Mouse (Mus musculus): ENCODE results near the gene Ddx55.

Gene Ddx55

DNA sequence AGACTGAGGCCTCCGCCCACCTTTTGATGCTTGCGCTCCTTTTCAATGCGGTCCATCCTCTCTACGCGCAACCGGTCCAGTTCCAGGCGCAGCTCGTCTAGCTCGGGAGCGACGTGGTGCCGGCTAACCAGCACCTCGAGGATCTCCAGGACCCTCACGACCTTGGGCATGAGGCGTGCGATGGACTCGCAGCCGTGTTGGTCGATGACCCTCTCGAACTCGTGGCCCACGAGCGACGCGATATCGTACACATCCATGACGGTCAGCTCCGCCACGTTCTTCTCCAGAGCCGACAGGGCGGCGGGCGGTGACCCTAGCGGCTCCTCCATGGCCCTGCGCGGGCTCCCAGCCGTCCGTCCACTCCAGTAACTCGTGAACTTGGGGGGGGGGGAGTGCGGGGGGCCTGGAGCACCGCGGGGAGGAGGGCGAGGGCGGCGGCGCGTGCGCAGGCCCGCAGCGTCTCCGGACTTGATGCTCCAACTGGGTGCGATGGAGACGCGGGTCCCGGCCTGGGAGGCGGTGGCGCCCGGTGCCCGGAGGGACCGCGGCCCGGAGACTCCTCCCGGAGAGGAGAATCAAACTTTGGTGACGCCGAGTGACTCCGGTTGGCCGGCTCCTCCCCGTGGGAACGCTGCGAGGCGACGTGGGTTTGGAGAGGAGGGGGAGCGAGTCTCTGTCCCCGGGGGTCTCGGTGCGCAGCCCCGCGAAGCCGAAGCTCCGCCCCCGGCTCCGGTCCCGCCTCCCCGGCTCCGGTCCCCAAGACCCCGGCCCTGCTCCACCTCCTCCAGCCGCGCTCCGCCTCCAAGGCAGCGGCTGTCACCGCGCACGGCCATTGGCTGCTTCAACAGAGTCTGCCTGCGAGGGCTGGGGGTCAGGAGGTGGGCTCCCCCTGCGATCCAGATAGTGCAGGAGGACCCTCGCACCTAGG is 21.7 kb upstream of the Ddx55 start, which contains the start of gene Rilpl1:
Gene Rilpl1, minus strand, starts transcription at position 737 of the 928 bp plus-strand sequence.
- peaks cover 66% of the 10 kb centered on the region for H3K4me1 ChIP-seq (replicated peaks; ENCODE audit: low read depth, low read length)
- peaks cover 4% of the 10 kb centered on the region; the same call in 1 of the 2 replicates for H3K36me3 ChIP-seq (ENCODE audit: insufficient read depth, low read length)
- TF ChIP-seq POU5F1 (IDR thresholded peaks at IDR 0.05; ENCODE audit: borderline replicate concordance, low read length), result no peak
- no peak for TF ChIP-seq CTCF (conservative IDR thresholded peaks at IDR 0.05; ENCODE audit: low read length)
- TF ChIP-seq NANOG (IDR thresholded peaks at IDR 0.05; ENCODE audit: borderline replicate concordance, low read length), result no peak
- H3K4me3 ChIP-seq (replicated peaks; ENCODE audit: low read length), result peak within 1 kb of the TSS; percentile 90
- peaks cover 4% of the 10 kb centered on the region; the same call in 1 of the 2 replicates for H3K27me3 ChIP-seq (ENCODE audit: insufficient read depth, low read length)
- no peaks in the 10 kb centered on the region for H3K9me3 ChIP-seq (ENCODE audit: low read length)

DNA sequence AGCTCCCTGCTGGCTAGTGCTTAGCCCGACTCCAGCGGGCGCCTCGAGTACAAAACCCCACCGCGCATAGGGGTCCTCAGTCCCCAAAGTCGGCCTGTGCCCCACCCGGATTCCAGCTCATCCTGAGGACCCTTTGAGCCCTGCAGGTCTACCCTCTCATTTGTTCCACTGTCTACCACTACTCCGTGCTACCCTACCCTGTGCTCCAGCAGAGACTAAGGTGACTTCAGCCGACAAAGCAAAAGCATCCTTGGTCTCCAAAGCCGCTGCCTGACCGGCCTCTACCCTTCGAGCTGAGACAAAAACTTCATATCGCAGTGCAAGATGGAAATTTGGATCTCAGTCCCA is 21.1 kb upstream of the Ddx55 start:
- no peak for TF ChIP-seq POU5F1 (IDR thresholded peaks at IDR 0.05; ENCODE audit: borderline replicate concordance, low read length)
- TF ChIP-seq NANOG (IDR thresholded peaks at IDR 0.05; ENCODE audit: borderline replicate concordance, low read length), result no peak
- no peak for TF ChIP-seq CTCF (conservative IDR thresholded peaks at IDR 0.05; ENCODE audit: low read length)
- Histone ChIP-seq H3K36me3 (ENCODE audit: insufficient read depth, low read length) (no peaks in the 10 kb centered on the region; the same call in 1 of the 2 replicates), H3K4me1 (replicated peaks; ENCODE audit: low read depth, low read length) (peaks cover 68% of the 10 kb centered on the region), H3K9me3 (ENCODE audit: low read length) (no peaks in the 10 kb centered on the region), H3K27me3 (ENCODE audit: insufficient read depth, low read length) (peaks cover 4% of the 10 kb centered on the region; the same call in 1 of the 2 replicates), H3K4me3 (replicated peaks; ENCODE audit: low read length) (peak overlapping the region; percentile 90)

DNA sequence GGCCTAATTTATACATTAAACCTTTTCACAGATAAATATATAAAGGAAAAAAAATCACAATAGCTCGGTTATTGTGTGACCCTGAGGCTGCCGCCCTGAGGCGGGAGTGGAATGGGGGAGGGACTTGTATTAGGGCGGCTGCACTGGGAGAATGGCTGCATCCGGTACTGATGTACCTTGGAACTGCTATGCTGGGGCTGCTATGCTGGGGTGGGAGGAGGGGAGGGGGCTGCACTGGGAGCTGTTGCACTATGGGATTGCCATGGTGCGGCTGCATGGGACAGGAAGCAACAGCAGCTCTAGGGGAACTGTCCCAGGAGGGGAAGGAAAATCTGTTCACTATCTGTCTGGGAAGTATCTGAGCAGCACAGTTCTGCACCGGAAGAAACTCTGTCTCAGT is 20.2 kb upstream of the Ddx55 start:
- Histone ChIP-seq H3K27me3 (ENCODE audit: insufficient read depth, low read length) (peaks cover 4% of the 10 kb centered on the region; the same call in 1 of the 2 replicates), H3K36me3 (ENCODE audit: insufficient read depth, low read length) (no peaks in the 10 kb centered on the region), H3K4me3 (replicated peaks; ENCODE audit: low read length) (peak overlapping the region; percentile 90; the same call in 1 of the 2 replicates), H3K9me3 (ENCODE audit: low read length) (no peaks in the 10 kb centered on the region), H3K4me1 (replicated peaks; ENCODE audit: low read depth, low read length) (peaks cover 69% of the 10 kb centered on the region)
- no peak for TF ChIP-seq CTCF (conservative IDR thresholded peaks at IDR 0.05; ENCODE audit: low read length)
- TF ChIP-seq NANOG (IDR thresholded peaks at IDR 0.05; ENCODE audit: borderline replicate concordance, low read length), result no peak
- TF ChIP-seq POU5F1 (IDR thresholded peaks at IDR 0.05; ENCODE audit: borderline replicate concordance, low read length), result no peak

DNA sequence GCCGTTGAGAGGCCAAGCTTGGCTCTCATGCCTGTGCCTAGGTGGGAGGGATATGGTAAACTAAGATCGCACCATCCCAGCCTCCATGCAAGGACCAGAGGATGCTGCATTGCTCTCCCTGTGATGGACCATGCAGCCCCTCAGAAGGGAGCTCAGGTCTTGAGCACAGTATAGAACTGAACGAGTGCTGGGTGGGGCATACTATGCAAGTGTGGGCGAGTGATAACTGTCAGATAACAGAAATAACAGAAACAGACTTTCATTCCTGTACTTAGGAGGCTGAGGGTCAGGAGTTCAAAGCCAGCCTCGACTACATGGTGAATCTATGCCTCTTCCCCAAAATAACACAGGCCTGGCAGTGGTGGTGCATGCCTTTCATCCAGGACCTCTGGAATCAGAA is 17.6 kb upstream of the Ddx55 start:
- H3K9me3 ChIP-seq (ENCODE audit: low read length), result no peaks in the 10 kb centered on the region
- H3K4me3 ChIP-seq (replicated peaks; ENCODE audit: low read length), result no peak overlapping the region
- TF ChIP-seq NANOG (IDR thresholded peaks at IDR 0.05; ENCODE audit: borderline replicate concordance, low read length), result no peak
- TF ChIP-seq POU5F1 (IDR thresholded peaks at IDR 0.05; ENCODE audit: borderline replicate concordance, low read length), result no peak
- TF ChIP-seq CTCF (conservative IDR thresholded peaks at IDR 0.05; ENCODE audit: low read length), result no peak
- peaks cover under 1% of the 10 kb centered on the region; the same call in 1 of the 2 replicates for H3K27me3 ChIP-seq (ENCODE audit: insufficient read depth, low read length)
- H3K4me1 ChIP-seq (replicated peaks; ENCODE audit: low read depth, low read length), result peaks cover 56% of the 10 kb centered on the region
- no peaks in the 10 kb centered on the region for H3K36me3 ChIP-seq (ENCODE audit: insufficient read depth, low read length)

DNA sequence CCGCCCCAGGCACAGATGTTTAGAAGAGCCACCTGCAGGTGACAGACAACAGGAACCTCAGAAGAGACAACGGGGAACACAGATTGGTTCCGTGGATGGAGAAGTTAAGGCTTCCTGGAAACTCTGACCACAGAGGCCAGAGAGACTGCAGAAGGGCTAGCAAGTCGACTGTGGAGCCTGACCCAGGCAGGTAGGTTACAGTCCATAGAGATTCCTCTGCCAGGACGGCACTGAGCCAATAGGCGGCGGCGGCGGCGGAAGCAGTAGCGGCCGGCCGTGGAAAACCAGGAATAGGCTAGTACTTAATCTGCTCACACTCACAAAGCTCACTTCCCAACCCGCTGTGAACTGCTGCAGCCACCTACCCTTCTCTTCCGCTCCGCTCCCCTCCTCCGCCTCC is 15.9 kb upstream of the Ddx55 start:
- Histone ChIP-seq H3K4me3 (replicated peaks; ENCODE audit: low read length) (peak overlapping the region; percentile 62), H3K36me3 (ENCODE audit: insufficient read depth, low read length) (no peaks in the 10 kb centered on the region), H3K9me3 (ENCODE audit: low read length) (no peaks in the 10 kb centered on the region), H3K4me1 (replicated peaks; ENCODE audit: low read depth, low read length) (peaks cover 49% of the 10 kb centered on the region), H3K27me3 (ENCODE audit: insufficient read depth, low read length) (no peaks in the 10 kb centered on the region)
- no peak for TF ChIP-seq NANOG (IDR thresholded peaks at IDR 0.05; ENCODE audit: borderline replicate concordance, low read length)
- 0 out of 2 replicates have a peak, but pooled peaks have one; percentile 6 for TF ChIP-seq CTCF (conservative IDR thresholded peaks at IDR 0.05; ENCODE audit: low read length)

DNA sequence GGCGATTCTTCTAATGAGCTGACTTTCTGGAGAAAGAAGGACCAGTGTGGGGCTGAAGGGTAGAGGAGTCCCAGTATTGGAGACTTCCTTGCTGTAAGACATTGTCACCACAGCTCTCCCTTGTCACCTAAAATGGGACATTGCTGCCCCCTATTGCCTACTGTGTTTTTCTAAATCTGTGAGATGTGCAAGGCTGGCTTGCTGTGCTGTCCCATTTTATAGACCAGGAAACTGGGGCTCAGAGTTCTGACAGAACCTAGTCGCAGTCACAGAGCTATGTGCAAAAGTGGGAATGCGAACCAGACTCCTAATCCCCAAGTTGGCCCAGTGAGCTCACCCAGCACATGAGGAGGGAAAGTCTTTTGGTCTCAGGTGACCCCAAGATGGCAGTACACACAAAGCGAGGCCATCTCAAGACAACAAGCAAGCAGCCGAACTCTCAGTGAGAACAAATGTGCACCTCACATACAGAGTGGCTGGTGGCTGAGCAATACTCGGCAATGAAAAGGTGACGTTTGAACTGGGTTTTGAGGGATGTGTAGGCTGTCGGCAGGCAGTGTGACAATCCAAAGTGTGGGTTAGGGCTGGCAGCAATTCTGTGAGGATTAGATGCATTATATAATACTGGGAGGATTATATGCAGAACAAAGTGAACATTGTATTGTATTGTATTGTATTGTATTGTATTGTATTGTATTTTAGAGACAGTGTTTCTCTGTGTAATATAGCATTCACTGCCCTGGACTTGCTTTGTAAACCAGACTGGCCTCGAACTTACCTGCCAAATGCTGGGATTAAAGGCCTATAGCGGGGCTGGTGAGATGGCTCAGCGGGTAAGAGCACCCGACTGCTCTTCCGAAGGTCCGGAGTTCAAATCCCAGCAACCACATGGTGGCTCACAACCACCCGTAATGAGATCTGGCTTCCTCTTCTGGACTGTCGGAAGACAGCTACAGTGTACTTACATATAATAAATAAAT is 13.6 kb upstream of the Ddx55 start:
- Histone ChIP-seq H3K9me3 (ENCODE audit: low read length) (no peaks in the 10 kb centered on the region), H3K4me3 (replicated peaks; ENCODE audit: low read length) (no peak overlapping the region), H3K36me3 (ENCODE audit: insufficient read depth, low read length) (peaks cover 20% of the 10 kb centered on the region), H3K27me3 (ENCODE audit: insufficient read depth, low read length) (no peaks in the 10 kb centered on the region), H3K4me1 (replicated peaks; ENCODE audit: low read depth, low read length) (peaks cover 54% of the 10 kb centered on the region)
- TF ChIP-seq NANOG (IDR thresholded peaks at IDR 0.05; ENCODE audit: borderline replicate concordance, low read length), result no peak
- TF ChIP-seq CTCF (conservative IDR thresholded peaks at IDR 0.05; ENCODE audit: low read length), result peak; percentile 23; the same call in 1 of the 2 replicates
- no peak for TF ChIP-seq POU5F1 (IDR thresholded peaks at IDR 0.05; ENCODE audit: borderline replicate concordance, low read length)

DNA sequence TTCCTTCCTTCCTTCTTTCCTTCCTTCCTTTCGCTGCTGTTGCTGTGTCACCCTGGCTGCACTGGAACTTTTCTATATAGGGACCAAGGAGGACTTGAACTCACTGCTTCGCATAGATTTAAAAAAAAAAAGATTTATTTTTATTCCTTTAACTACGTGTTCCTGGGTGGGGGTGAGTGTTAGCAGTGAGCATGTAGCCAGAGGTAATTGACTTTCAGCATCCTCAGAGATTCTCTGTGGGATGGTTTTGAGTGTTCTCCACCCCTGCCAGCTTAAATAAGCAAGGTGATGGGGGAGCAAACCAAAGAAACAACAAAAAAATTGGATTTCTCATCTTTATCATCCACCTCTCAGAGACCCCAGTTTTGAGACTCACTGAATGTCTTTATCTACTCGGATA is 12.8 kb upstream of the Ddx55 start:
- Histone ChIP-seq H3K4me1 (replicated peaks; ENCODE audit: low read depth, low read length) (peaks cover 62% of the 10 kb centered on the region), H3K4me3 (replicated peaks; ENCODE audit: low read length) (peak overlapping the region; percentile 98), H3K9me3 (ENCODE audit: low read length) (no peaks in the 10 kb centered on the region), H3K27me3 (ENCODE audit: insufficient read depth, low read length) (no peaks in the 10 kb centered on the region), H3K36me3 (ENCODE audit: insufficient read depth, low read length) (peaks cover 28% of the 10 kb centered on the region)
- TF ChIP-seq NANOG (IDR thresholded peaks at IDR 0.05; ENCODE audit: borderline replicate concordance, low read length) (no peak), CTCF (conservative IDR thresholded peaks at IDR 0.05; ENCODE audit: low read length) (no peak), POU5F1 (IDR thresholded peaks at IDR 0.05; ENCODE audit: borderline replicate concordance, low read length) (no peak)

DNA sequence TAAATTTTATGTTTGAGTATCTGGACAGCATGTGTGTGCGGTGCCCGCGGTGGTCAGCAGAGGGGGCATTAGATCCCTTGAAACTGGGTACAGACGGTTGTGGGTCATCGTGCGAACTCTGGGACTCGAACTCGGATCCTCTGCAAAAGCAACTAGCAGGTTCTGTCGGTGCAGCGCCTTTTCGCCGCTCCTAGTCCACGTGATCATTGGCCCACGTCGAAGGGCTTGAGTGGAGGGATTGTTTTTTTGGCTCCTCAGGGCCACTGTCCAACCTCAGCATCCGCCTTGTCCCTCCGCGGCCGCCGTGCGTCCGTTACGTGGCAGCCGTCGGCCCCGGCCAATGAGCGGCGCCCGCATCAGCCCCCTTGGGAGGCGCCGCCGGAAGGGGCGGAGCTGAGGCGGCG is 12.3 kb upstream of the Ddx55 start, which contains the start of gene Tmed2:
Gene Tmed2, plus strand, starts transcription at position 313 of the 404 bp plus-strand sequence.
- no peaks in the 10 kb centered on the region for H3K9me3 ChIP-seq (ENCODE audit: low read length)
- peaks cover 67% of the 10 kb centered on the region for H3K4me1 ChIP-seq (replicated peaks; ENCODE audit: low read depth, low read length)
- TF ChIP-seq POU5F1 (IDR thresholded peaks at IDR 0.05; ENCODE audit: borderline replicate concordance, low read length), result no peak
- TF ChIP-seq NANOG (IDR thresholded peaks at IDR 0.05; ENCODE audit: borderline replicate concordance, low read length), result no peak
- no peak for TF ChIP-seq CTCF (conservative IDR thresholded peaks at IDR 0.05; ENCODE audit: low read length)
- no peaks in the 10 kb centered on the region for H3K27me3 ChIP-seq (ENCODE audit: insufficient read depth, low read length)
- H3K4me3 ChIP-seq (replicated peaks; ENCODE audit: low read length), result peak within 1 kb of the TSS; percentile 98
- peaks cover 33% of the 10 kb centered on the region for H3K36me3 ChIP-seq (ENCODE audit: insufficient read depth, low read length)

Measured in E14TG2a.4 (cell line).